Mouse (Mus musculus) midbrain, embryonic 12.5 days (tissue): ENCODE results near the gene Trim17. TPM values are rescaled to one million over a fixed set of nuclear protein-coding genes. Genes with fewer than 3 reads are reported as not detected.

Experiments
- ATAC-seq: fragments of 200-750 bp; cut with Nextera tagmentation; 2 replicates; pipeline ENCODE4 v1.8.0; 2017; ENCODE audit warnings: low read depth, moderate TSS enrichment, moderate library complexity; ENCODE audit not compliant: low FRiP score
- H3K27ac ChIP-seq: fragments of 300-500 bp; sonication (generic); replicated peaks from 2 replicates; pipeline ENCODE4 v1.5.1; 2016; ENCODE audit warnings: mild to moderate bottlenecking
- H3K27me3 ChIP-seq: fragments of 300-500 bp; sonication (generic); 2 replicates; pipeline ENCODE4 v1.6.1; 2016; ENCODE audit warnings: mild to moderate bottlenecking
- H3K36me3 ChIP-seq: fragments of 300-500 bp; sonication (generic); 2 replicates; pipeline ENCODE4 v1.6.1; 2016
- H3K4me1 ChIP-seq: fragments of 300-500 bp; sonication (generic); 2 replicates; pipeline ENCODE4 v1.6.1; 2016
- H3K4me2 ChIP-seq: fragments of 300-500 bp; sonication (generic); replicated peaks from 2 replicates; pipeline ENCODE4 v1.6.1; 2016; ENCODE audit warnings: mild to moderate bottlenecking, moderate library complexity
- H3K4me3 ChIP-seq: fragments of 300-500 bp; sonication (generic); 2 replicates; pipeline ENCODE4 v1.5.1; 2016; ENCODE audit warnings: mild to moderate bottlenecking
- H3K9ac ChIP-seq: fragments of 300-500 bp; sonication (generic); replicated peaks from 2 replicates; pipeline ENCODE4 v1.6.1; 2016; ENCODE audit warnings: mild to moderate bottlenecking, moderate library complexity
- H3K9me3 ChIP-seq: fragments of 300-500 bp; sonication (generic); 2 replicates; pipeline ENCODE4 v1.6.1; 2016; ENCODE audit warnings: mild to moderate bottlenecking
- WGBS: fragments of 180-500 bp; shearing (Covaris S2); methylation state at CpG from one replicate; pipeline ENCODE4 v1.1.7; 2016; 5-methylcytosine and 5-hydroxymethylcytosine counted together
- microRNA-seq: library from miRNA; unstranded; fragments of <30 nt; microRNA quantifications from one replicate; pipeline ENCODE4, GENCODE M21; 2017
- polyA plus RNA-seq: library from polyadenylated mRNA; unstranded; fragments of >200 nt; fragmentation: Nextera tagmentation; extraction: Ambion mirVana; gene quantifications from 2 replicates; pipeline ENCODE4 v1.2.1, GENCODE M21; 2016

Trim17 gene
- polyA plus RNA-seq, 1 experiment from 2014 or later: 0.64 TPM

- Histone ChIP-seq H3K4me3 (no peak overlapping the region), H3K27ac (no peak overlapping the region), H3K27me3 (peaks cover 45% of the 10 kb centered on the region), H3K4me1 (peaks cover 5% of the 10 kb centered on the region; the same call in 1 of the 2 replicates), H3K9me3 (no peaks in the 10 kb centered on the region), H3K9ac (no peak overlapping the region), H3K4me2 (no peak overlapping the region), H3K36me3 (no peaks in the 10 kb centered on the region)
- 84% methylated on average over 5 of the region's 5 CpGs for WGBS
- ATAC-seq: no peak
These were observed 43.1 kb downstream of the Trim17 start for GRCm38 (mm10) chr11:58997541-58997940.

GRCm38 (mm10) chr11:58999158-58999557 is 44.7 kb downstream of the Trim17 start:
- 57% methylated on average over 11 of the region's 11 CpGs for WGBS
- Histone ChIP-seq H3K4me3 (no peak overlapping the region), H3K4me1 (peaks cover 3% of the 10 kb centered on the region; the same call in 1 of the 2 replicates), H3K9ac (no peak overlapping the region), H3K27me3 (peaks cover 35% of the 10 kb centered on the region), H3K9me3 (no peaks in the 10 kb centered on the region), H3K4me2 (no peak overlapping the region), H3K27ac (no peak overlapping the region), H3K36me3 (no peaks in the 10 kb centered on the region)
- ATAC-seq: no peak

- Histone ChIP-seq H3K4me2 (no peak overlapping the region), H3K27ac (no peak overlapping the region), H3K36me3 (no peaks in the 10 kb centered on the region), H3K4me1 (no peaks in the 10 kb centered on the region), H3K4me3 (no peak overlapping the region), H3K9ac (no peak overlapping the region), H3K27me3 (peaks cover 28% of the 10 kb centered on the region), H3K9me3 (no peaks in the 10 kb centered on the region)
- WGBS: 72% methylated on average over 6 of the region's 6 CpGs
- no peak for ATAC-seq
These were observed 45.3 kb downstream of the Trim17 start for GRCm38 (mm10) chr11:58999830-59000229.

DNA sequence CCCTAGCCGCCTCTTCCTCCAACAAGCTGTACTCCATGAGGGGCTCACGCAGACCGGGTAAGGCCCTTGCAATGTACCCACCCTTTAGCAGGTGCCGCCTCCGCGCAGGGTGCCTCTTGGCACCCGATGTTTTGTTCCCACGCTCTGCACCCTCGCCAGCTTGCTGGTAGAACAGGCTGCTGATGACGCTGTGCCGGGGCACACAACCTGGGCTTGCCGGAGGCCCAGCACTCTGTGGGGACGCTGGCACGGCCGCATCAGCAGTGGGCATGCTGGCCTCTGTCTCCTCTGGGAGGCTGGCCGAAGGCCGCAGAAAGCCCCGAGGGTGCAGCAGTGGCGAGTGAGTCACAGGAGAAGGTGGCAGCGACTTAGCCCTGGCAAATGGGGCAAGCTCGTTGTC is 46.1 kb downstream of the Trim17 start:
- no peaks in the 10 kb centered on the region for H3K9me3 ChIP-seq
- H3K27me3 ChIP-seq: peaks cover 20% of the 10 kb centered on the region
- no peaks in the 10 kb centered on the region for H3K4me1 ChIP-seq
- WGBS: 92% methylated on average over 21 of the region's 21 CpGs
- no peak overlapping the region for H3K9ac ChIP-seq
- H3K36me3 ChIP-seq: no peaks in the 10 kb centered on the region
- no peak for ATAC-seq
- no peak overlapping the region for H3K4me3 ChIP-seq
- H3K4me2 ChIP-seq: no peak overlapping the region
- H3K27ac ChIP-seq: no peak overlapping the region

DNA sequence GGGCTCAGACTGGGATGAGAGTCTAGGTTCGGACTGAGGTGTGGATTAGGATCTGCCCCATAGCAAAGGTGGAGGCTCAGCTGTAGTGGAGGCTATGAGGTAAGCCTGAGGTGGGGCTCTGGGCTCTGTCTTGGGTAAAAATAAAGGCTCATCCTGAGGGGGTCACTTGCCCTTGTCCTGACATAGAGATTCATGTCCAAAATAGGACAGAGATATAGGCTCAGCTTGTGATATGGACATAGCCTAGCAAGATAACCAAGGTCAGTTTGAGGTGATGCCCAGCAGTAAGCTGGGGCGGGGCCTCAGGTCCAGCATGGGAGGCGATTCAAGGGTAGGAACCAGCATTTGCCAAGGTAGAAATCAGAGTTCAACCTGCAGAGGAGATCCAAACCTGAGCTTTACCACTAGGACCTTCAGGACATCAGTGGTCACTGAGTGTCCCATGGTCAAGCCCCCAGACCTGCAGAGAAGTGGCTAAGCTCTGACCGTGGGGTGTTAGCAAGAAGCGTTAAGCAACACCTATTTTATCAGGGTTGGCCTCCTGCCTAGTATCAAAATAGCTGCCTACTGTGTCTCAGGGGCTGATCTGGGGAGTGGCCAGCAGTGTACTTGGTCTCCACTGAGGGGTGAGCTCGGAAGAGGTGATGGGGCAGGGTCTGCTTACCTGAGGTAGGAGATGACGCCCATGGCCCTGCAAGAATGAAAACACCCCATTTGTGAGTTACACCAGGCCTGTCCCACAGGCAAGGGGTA is 48.0 kb downstream of the Trim17 start:
- WGBS: 79% methylated on average over 7 of the region's 7 CpGs
- H3K4me3 ChIP-seq: no peak overlapping the region

GRCm38 (mm10) chr11:59015052-59015451 is 60.6 kb downstream of the Trim17 start:
- no peak for ATAC-seq
- H3K4me1 ChIP-seq: no peaks in the 10 kb centered on the region
- H3K9ac ChIP-seq: no peak overlapping the region
- H3K4me2 ChIP-seq: no peak overlapping the region
- H3K36me3 ChIP-seq: no peaks in the 10 kb centered on the region
- H3K9me3 ChIP-seq: no peaks in the 10 kb centered on the region
- 40% methylated on average over 9 of the region's 9 CpGs for WGBS
- no peaks in the 10 kb centered on the region; the same call in 1 of the 2 replicates for H3K27me3 ChIP-seq
- H3K4me3 ChIP-seq: no peak overlapping the region
- no peak overlapping the region for H3K27ac ChIP-seq

More for the DNA sequence above, 48.0 kb downstream of the Trim17 start:
- Histone ChIP-seq H3K9me3 (no peaks in the 10 kb centered on the region), H3K27ac (no peak overlapping the region), H3K9ac (no peak overlapping the region), H3K4me2 (no peak overlapping the region), H3K27me3 (0 out of 2 replicates have a peak, but pooled peaks cover 1% of the 10 kb centered on the region), H3K4me1 (no peaks in the 10 kb centered on the region), H3K36me3 (no peaks in the 10 kb centered on the region)
- ATAC-seq: no peak

Small RNA genes lying within 50 kb of the gene (microRNA-seq; reads per million reads assigned to microRNA genes)
- gene Gm44313: not detected

Other genes starting within 250 kb of the Trim17 start
- gene Olfr318, start 230.7 kb upstream of the Trim17 start, polyA plus RNA-seq: not detected in 2 replicates
- gene Olfr317, start 215.5 kb upstream of the Trim17 start, polyA plus RNA-seq: not detected in 2 replicates
- gene Olfr316, start 202.0 kb upstream of the Trim17 start, polyA plus RNA-seq: not detected in 2 replicates
- not detected in 2 replicates for gene Olfr315, start 181.5 kb upstream of the Trim17 start, polyA plus RNA-seq
- gene Olfr314, start 171.7 kb upstream of the Trim17 start, polyA plus RNA-seq: not detected in 2 replicates
- 2.0 and 2.1 TPM in 2 replicates for gene Fam183b, start 152.7 kb upstream of the Trim17 start, polyA plus RNA-seq
- not detected in 2 replicates for gene Olfr313, start 139.7 kb upstream of the Trim17 start, polyA plus RNA-seq
- gene Olfr312, start 125.4 kb upstream of the Trim17 start, polyA plus RNA-seq: not detected in 2 replicates
- not detected in 2 replicates for gene Olfr311, start 115.4 kb upstream of the Trim17 start, polyA plus RNA-seq
- gene Gm12258, start 107.5 kb upstream of the Trim17 start, polyA plus RNA-seq: 17.7 and 19.9 TPM in 2 replicates
- 10.2 and 13.7 TPM in 2 replicates for gene 2810021J22Rik, start 87.5 kb upstream of the Trim17 start, polyA plus RNA-seq
- 5.3 and 5.5 TPM in 2 replicates for gene Zfp39, start 50.5 kb upstream of the Trim17 start, polyA plus RNA-seq
- not detected in 2 replicates for gene Btnl10, start 36.8 kb upstream of the Trim17 start, polyA plus RNA-seq
- gene Rnf187, start 15.8 kb upstream of the Trim17 start, polyA plus RNA-seq: 437 and 465 TPM in 2 replicates
- 177 and 223 TPM in 2 replicates for gene Hist3h2ba, start 5.8 kb upstream of the Trim17 start, polyA plus RNA-seq
- gene Hist3h2a, start within 50 bp of the Trim17 start, polyA plus RNA-seq: 87.2 and 87.5 TPM in 2 replicates
- gene Trim11, start 23.4 kb downstream of the Trim17 start, polyA plus RNA-seq: 19.9 and 20.5 TPM in 2 replicates
- gene Obscn, start 181.7 kb downstream of the Trim17 start, polyA plus RNA-seq: 0.08 and 0.14 TPM in 2 replicates
- 6.2 and 7.3 TPM in 2 replicates for gene Iba57, start 209.1 kb downstream of the Trim17 start, polyA plus RNA-seq
- gene Gjc2, start 228.5 kb downstream of the Trim17 start, polyA plus RNA-seq: 0.10 TPM in 2 replicates
- gene Guk1, start 237.5 kb downstream of the Trim17 start, polyA plus RNA-seq: 83.8 and 95.1 TPM in 2 replicates
- gene Mrpl55, start 247.8 kb downstream of the Trim17 start, polyA plus RNA-seq: 84.3 and 89.4 TPM in 2 replicates